Mouse (Mus musculus): Measurements from ENCODE around the gene Gimap5.

Gene Gimap5

DNA sequence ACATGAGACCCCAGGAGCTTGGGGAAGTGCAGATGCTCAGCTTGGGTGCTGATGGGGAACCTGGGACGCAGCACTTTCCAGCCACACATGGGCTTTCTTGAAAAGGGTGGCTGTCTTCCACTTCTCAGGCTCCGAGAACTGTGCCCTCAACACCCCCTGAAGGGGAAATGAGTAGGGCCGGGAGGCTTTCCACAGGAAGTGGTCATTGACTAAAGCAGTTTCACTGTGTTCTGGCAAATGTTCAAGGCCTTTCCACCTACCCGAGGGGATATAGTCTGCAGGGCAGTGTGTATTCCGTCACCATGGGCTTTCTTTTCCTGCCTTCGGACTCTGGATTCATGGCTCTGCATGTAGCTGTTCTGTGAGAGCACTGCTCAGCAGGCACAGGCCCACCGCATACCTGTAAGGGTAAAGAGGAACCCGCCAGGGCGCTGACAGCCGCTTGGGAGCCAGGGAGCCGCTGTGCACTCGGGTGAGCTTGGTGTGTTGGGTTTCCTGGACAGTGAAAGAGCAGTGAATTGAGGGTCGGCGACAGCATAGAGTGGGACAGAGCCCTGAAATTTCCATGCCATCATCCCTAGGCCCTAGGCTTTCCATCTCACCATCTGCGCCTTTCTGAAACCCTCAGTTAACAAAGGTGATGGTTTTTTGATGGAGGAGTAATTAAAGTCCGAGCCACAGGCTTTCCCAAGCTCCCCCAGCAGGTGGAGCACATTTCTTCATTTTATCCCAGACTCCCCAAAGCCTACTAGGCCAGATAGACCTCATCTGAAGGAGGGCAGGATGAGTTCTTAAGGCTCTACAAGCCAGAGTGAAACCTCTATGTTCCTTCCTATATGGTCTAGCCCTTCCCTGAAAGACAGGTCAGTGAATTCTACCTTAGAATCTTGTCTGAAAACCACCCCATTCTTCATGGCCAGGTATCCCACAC, at the start of gene Gimap5:
Gene Gimap5, plus strand, starts transcription at position 239 of the 931 bp plus-strand sequence.
- DNase-seq, result peak; percentile 37 to 48

DNA sequence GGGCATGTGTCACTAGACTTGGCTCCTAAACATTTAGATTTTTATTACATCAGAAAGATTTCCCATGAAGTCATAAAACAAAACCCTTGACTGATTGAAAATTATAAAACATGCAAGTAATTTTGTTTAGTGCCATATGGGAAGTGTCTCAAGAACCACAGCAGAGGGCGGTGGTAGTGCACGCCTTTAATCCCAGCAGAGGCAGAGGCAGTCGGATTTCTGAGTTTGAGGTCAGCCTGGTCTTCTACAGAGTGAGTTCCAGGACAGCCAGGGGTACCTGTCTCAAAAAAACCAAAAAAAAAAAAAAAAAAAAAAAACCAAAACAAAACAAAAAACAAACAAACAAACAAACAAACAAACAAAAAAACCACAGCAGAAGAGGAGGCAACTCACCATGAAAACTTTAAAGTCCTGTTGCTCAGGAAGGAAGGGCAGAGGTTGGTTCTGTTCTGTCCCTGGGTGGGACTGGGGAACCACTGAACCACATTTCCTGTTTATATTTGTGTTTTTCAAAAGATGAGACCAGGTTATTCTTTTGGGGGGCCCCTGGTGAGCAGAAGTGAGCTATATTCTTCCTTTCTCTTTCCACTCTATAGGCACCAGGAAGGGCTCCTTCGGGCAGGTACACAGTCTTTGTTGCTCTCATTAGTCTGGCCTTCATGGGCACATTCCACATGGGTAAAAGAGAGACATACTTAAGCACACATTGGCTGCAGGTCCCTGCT, 49.0 kb upstream of the Gimap5 start:
- DNase-seq, result no peak

DNA sequence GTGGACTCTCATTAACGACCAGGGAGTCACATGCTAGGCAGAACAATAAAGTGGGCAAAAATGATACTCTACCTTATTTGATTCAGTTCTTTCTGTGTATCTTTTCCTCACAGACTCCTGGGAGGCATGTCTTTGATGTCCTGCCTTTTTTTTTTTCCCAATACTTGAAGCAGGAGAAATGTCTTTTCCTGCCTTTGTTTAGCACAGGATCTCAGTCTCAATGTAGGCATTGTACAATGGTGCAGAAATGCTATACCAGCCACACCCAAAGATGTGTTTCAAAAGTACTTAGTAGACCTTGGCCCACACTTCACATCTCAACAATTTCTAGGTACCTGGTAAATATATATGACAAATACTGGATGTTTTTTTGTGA, 48.5 kb upstream of the Gimap5 start:
- DNase-seq, result no peak

DNA sequence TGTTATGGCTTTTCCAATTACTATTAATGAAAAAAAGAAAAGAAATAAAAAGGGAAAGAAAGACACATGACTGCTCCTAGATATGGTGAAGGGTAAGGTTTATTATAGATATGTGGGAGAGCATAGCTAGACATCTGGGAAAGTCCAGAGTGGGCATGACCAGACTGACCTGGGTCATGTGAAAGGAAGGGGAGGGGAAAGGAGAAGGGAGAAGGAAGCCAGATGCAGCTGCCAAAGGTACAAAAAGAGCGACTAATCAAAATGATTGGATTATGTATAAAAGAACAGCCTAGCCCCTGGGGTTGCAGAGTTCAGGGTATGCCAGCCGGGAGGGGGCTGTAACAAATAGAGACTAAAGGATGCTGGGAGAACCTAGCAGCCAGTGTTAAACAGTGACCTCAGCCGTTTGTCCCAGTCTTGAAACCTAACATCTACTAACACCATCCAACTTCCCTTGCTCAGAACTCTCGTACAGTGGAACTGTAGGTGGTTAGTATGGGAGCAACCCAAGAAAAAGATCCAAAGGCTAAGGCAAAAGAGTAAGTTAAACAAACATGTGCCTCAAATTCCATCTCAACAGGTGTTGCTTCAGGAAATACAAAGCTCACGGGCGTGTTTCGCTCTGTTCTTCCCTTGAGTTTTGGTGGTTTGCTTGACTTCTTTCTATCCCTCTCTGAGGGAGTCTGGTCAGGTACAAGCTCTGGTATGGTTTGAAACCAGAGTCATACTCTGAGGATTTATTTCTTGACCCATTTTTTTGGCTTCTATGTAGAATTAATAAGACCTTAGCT, 47.7 kb upstream of the Gimap5 start:
- no peak for DNase-seq

DNA sequence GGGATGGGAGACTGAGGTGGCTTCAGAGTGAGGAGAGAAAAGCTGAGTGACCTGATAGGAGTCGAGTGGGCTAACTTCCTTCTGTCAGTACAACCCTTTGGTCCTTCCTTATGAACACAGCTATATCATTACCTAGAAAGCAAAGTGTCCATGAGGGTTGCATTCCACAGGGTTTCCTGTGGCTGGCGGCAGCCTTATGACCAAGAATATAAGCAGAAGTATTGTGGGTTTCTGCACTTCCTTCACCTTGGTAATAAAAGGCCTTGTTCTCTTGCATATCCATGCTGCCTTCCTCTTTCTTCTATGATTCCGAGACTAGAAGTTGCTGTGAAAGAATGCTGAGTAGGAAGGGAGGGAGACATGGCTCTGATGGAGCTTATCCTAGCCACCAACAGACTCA, 47.1 kb upstream of the Gimap5 start:
- no peak for DNase-seq

DNA sequence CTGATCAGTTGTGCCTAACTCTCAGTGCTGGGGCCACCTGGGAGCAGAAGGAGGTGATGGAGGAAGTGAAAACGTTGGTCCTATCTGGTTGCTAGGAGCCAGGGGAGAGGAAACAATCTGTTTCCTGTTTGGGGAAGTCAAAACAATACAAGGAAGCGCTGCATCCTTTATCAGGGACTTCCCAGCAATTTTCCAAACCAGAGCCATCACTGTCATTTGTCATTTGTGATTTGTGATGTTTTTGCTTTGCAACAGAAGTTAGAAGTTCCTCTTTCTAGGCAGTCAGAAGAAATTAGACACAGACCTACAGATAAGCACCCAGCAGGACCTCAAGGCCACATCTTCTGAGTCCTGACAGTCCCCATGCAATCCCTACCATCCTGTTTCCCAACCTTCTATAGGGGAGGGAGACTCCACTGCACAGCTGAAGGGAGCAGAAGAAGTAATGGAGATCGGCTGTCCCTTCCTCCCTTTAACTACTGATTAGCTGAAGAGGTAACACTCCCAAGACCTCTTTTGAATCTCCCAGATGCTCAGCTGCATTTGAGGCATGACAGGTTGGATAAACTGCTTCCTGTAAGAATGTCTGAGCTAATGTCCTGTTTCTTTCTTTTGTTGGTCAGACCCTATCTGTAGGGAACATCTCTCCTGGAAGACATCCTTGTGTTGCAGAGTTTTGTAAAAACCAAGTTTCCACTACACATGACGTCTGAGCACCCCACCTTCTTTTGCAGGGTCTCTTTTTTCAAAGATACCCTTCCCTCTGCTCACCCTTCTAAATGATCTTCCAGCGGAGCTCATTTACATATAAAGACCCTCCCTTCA, 45.5 kb upstream of the Gimap5 start:
- no peak for DNase-seq

DNA sequence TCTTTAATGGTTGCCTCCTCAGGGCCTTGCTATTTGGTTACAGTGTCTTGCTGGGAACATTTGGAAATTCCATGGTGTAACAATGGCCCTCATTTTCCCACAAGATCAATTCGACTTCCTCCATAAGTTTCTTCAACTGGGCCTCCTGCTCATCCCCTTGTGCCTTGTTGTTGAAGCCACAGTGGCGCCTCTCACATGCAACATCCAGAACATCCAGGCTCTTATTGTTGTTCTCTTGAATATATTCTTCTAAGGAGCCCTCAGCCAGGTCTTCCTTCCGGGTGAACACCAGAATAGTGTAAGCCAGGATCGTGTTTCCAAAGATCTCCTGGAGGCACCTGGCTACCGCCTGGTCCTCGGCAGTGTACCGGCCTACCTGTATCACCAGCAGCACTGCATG, 43.9 kb upstream of the Gimap5 start:
- no peak for DNase-seq

DNA sequence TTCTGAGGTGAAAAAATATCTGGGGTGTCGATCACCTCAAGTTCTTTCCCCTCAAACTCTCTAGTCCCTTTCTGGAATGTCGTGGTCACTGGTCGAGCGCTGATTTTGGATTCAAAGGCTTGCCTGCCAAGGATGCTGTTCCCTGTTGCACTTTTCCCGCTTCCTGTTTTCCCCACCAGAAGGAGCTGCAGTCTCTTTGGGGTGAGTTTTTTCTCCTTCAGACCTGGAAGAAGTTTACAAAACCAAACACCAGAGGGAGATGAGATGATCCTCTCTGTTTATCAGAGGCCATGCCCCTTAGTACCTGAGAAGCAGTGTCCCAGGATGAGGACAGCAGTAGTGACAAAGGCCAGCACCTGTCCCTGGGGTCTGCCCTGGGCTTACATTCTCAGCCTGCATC, 43.4 kb upstream of the Gimap5 start:
- no peak for DNase-seq

DNA sequence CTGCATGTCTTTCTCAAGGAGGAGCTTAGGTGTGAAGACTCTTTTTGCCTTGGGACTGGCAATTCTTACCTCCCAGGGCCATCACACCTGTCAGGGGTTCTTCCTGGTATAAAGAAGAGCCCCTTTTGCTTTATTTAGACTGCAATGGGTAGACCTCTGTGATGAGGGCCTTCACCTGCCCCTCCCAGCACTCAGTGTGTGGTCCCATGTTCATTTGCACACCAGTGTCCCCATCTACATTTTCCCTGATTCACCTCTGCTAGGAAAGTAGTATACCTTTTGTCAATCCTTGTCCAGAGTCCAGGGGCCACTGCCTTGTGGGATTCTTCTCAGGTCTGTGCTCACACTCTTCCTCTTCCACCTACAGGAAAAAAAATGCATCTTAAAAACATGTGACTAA, 41.9 kb upstream of the Gimap5 start:
- DNase-seq, result no peak

DNA sequence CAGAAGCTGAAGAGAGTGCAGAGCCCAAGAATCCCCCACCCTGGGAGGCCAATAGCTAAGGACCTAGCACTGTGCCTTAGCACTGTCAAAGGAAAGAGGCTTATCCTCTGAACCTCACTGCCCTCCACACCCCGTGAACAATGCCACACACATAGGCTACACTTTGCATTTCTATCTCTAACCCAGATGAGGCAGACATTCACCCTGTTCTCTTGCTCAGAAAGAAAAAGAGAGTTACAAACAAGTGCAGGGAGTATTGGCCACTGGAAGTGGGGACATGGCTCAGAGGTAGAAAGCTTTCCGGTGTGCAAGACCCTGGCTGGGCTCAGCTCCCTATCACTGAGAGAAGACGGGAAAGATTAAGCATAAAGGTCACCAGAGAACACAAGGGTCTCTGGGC, 39.9 kb upstream of the Gimap5 start:
- no peak for DNase-seq

DNA sequence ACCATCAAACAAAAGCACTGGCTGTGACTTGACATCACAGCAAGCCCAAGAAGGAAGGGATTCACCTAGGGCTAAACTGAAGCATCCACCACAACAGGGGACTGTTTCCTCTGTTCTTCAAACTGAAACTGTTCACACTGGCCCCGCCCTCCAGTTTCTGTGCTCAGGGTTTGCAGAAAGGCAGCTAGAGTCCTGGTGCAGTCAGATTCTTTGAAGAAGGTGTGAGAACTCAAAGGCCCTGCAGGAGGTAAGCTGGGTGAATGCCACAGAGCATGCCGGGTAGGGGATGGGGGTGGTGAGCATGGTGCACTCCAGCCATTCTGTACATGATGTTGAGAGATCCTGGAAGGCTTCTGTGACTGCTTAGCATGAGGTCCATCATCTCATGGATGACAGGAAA, 27.5 kb upstream of the Gimap5 start, which contains the start of the genes Gm28053 and Gimap7:
Gene Gm28053, plus strand, starts transcription at position 153 of the 400 bp plus-strand sequence.
Gene Gimap7, plus strand, starts transcription at position 167 of the 400 bp plus-strand sequence.
- DNase-seq, result no peak

DNA sequence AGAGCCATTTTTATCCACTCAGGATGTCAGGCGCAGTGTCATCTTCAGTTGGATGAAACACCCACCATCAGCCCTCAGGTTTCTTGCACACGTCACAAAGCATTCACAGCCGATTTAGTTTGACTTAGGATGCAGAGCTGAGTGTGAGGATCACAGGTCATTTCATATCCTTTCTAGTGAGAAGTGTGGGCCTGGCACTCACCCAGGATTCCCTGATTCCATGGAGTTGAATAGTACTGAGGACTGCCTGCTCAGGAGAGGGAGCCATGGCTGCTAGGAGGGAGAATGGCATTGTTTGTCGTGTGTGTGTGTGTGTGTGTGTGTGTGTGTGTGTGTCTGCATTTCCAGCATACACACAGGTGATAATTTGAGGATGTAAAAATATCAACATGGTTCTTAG, 25.7 kb upstream of the Gimap5 start:
- DNase-seq, result peak in 1 of 2 experiments; percentile 8

DNA sequence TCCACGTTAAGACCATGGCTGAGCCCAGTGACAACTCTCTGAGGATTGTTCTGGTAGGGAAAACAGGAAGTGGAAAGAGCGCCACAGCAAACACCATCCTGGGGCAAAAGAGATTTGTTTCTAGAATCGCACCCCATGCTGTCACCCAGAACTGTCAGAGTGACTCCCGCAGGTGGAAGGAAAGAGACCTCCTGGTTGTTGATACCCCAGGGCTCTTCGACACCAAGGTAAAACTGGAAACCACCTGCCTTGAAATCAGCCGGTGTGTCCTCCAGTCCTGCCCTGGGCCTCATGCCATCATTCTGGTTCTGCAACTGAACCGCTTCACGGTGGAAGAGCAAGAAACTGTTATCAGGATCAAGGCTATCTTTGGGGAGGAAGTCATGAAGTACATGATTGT, 22.5 kb upstream of the Gimap5 start:
- DNase-seq, result no peak

DNA sequence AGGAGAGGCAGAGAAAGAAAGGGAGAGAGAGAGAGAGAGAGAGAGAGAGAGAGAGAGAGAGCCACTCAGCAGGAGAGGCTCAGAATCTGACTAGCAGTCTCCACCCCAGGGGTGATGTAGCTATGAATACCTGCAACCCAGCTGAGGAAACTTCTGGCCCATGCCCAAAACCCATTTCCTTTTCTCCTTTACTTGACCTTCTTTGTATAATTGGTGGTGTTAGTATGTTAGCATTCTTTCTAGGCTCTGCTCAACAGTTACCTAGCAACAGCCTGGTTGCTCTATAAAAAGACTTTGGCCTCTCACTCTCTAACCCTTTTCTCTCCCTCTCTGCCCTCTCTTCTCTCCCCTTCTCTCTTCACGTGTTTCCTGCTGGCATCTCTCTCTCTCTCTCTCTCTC, 20.5 kb upstream of the Gimap5 start:
- DNase-seq, result peak in 1 of 2 experiments; percentile 12

DNA sequence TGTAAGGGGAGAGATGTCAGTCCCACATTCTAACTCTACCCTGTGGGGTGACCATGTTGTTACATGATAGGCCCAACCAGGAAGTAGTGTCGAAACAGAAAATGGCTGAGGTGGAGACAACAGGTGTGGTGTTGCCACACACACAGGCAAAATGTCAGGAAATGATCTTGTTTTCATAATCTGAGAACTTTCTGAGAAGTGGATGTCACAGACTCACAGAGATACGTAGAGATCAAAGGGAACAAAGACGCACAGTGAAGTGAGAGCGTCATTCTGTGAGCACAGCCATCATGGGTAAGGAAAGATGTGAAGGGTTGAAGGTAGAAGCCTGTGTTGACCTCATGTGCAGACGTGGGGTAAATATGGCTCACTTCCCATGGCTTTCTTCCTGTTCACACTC, 18.2 kb upstream of the Gimap5 start:
- DNase-seq, result no peak

DNA sequence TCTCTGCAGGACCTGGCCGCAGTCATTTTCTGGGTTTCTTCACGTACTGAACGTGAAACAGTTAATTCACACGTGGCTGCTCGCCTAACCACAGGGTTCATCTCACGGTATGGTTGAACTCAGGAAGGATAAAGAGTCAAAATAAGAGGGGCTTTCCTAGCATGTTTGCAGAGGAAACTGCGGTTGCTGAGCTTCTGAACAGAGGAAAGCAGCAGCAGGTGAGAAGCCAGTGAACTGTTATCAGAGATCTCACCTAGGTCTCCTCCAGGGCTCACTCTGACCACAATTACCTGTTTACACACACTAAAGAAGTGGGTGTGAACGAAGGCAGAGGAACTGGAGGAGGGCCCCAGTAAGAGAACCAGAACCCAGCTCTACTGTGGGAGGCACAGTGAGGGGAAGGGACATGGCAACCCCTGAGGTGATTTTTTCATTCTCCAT, 13.1 kb upstream of the Gimap5 start:
- DNase-seq, result no peak

DNA sequence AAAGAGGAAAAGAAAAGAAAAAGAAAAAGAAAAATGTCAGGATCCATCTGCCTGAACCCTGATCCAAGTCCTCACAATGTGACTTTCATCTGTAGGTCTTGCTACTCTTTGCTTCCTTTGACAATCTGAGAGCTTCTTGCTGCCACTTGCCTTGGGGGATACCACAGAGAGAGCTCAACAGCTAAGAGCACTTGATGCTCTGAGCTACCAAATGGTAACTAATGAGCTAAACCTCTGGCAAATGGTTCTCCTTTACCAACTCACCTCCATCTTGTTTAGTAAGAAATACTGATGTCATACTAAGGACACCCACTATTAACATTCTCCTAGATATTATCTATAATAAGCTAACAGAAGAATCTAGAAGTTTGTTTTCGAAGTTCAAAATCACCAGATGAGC, 12.3 kb upstream of the Gimap5 start:
- no peak for DNase-seq

DNA sequence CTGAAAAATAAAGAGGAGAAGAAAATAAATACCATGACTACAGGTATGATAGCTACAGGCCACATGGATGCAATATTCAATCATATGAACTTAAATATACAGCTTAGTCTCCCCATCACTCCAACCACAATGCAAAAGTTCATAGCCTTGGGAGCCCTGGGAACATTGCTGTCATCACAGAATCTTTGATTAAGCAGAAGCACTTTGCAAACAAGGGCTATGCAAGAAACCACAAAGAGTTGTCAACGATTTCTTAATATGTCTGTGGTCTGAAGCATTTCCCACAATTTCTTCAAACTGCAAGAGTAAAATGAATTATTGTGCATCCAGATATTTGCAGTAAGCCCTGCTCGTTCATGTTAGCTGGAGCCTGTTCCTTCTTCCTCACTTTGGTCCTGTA, 8.9 kb upstream of the Gimap5 start:
- DNase-seq, result no peak

DNA sequence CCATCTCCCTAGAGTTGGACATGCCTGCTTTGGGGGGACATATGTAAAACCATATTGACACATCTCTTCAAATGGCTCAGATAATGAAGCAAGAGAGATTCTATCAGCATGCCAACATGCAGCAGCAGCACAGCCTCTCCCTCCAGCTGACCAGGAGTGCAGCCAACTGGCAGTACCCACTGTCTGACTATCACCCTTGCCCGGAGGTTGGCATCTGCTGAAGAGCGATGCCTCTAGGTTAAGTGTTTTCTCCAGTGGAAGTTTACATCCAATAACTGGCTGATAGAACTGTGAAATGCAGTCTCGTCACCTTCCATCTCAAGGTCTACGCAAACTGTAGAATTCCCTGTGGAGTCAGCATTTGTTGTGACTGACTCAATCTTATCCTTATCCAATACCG, 8.3 kb upstream of the Gimap5 start:
- DNase-seq, result peak in 1 of 2 experiments; percentile 26

DNA sequence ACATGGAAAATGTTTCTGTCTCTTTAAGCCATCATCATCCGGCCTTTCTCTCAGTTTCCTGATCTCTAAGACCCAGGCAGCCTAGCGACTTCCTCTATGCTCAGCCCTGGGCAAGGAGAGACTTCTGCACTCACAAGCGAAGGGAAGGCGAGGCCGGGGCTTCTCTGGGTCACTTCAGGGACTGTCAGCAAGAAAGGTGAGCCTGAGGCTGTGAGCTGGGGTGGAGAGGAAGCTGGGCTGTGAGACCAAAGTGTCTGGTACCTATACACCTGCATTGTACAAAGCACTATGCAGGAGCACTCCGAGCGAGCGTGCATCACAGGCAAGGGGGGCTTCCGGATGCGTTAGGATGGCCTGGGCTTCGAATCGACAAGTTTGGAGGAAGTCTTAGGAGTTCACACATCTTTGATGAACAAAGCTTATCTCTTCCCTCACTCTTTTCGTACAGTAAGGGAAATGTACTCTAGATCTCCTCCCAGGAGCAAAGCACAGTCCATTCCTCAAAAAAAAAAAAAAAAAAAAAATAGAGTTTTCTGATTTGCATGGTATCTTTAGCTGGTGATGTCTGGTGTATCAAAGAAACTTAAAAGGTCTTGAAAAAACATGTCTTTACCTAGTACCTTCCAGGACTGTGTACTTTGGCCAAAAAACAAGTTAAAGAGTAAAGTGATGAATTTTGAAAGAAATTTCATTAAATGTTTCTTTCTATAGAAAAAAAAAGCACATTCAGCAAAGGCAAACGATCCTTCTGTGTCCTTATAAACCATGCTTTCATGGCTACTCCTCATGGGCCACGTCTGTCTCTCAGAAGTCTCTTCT, 6.8 kb upstream of the Gimap5 start, which contains the start of gene Gimap1:
Gene Gimap1, plus strand, starts transcription at position 94 of the 819 bp plus-strand sequence.
- no peak for DNase-seq

DNA sequence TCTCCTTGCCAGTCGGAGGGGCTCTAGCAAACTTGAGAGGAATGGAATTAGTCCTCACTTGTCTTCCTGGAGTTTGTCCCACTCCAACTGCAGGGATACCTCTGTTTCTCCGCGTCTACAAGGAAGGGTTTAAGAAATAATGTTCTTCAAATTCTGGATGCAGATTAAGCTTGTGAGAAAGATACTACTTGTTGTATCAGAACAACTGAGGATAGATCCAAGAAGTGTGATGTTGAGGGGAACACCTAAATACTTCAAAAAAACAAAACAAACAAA, 6.3 kb upstream of the Gimap5 start:
- no peak for DNase-seq
